Mouse (Mus musculus) heart, adult 2 months (tissue): ENCODE results near the gene Sec61a1. TPM values are rescaled to one million over a fixed set of nuclear protein-coding genes. Genes with fewer than 3 reads are reported as not detected.

Experiments used
- DNase-seq, 2 experiments: peaks; one replicate each; pipeline ENCODE4 v3.0.0; 2021
- H3K27ac ChIP-seq: fragments of 200-600 bp; 2 replicates; pipeline ENCODE4 v1.8.1; 2022
- H3K27me3 ChIP-seq: fragments of 200-500 bp; 2 replicates; pipeline ENCODE4 v1.6.1; 2012; ENCODE audit warnings: mild to moderate bottlenecking, low read length, inconsistent platforms, mixed read lengths; ENCODE audit not compliant: control insufficient read depth, insufficient read depth
- H3K36me3 ChIP-seq: fragments of 200-500 bp; 2 replicates; pipeline ENCODE4 v1.6.1; 2012; ENCODE audit warnings: low read length, inconsistent platforms; ENCODE audit not compliant: control insufficient read depth, insufficient read depth
- H3K4me1 ChIP-seq: fragments of 200-500 bp; 2 replicates; pipeline ENCODE4 v1.6.1; 2011; ENCODE audit warnings: low read length; ENCODE audit not compliant: control insufficient read depth, insufficient read depth
- H3K4me3 ChIP-seq: fragments of 200-600 bp; 2 replicates; pipeline ENCODE4 v1.8.1; 2022
- H3K79me2 ChIP-seq: fragments of 200-500 bp; replicated peaks from 2 replicates; pipeline ENCODE4 v1.6.1; 2012; ENCODE audit warnings: mild to moderate bottlenecking, inconsistent platforms, low read length, moderate library complexity, mixed read lengths; ENCODE audit not compliant: control insufficient read depth, insufficient read depth
- H3K9ac ChIP-seq: fragments of 200-500 bp; 2 replicates; pipeline ENCODE4 v1.6.1; 2012; ENCODE audit warnings: low read depth, mild to moderate bottlenecking, control low read depth, inconsistent platforms, low read length, mixed read lengths
- CTCF ChIP-seq: fragments of 200-600 bp; IDR thresholded peaks from 2 replicates; pipeline ENCODE4 v1.8.1; 2022; ENCODE audit warnings: antibody characterized with exemption, mild to moderate bottlenecking, moderate library complexity
- EP300 ChIP-seq: fragments of 200-500 bp; IDR thresholded peaks from 2 replicates; pipeline ENCODE4 v1.6.1; 2011; ENCODE audit warnings: low read depth, low read length, control low read depth; ENCODE audit not compliant: insufficient read depth
- POLR2A ChIP-seq: fragments of 200-500 bp; IDR thresholded peaks from 2 replicates; pipeline ENCODE4 v1.6.1; 2011; ENCODE audit warnings: mild to moderate bottlenecking, low read depth, low read length, control low read depth; ENCODE audit not compliant: insufficient read depth
- WGBS: fragments of 180-500 bp; shearing (Covaris S2); methylation state at CpG from one replicate; pipeline ENCODE4 v1.1.7; 2018; 5-methylcytosine and 5-hydroxymethylcytosine counted together
- intact Hi-C: fragments of 180-260 bp; cut with DNase I; formaldehyde crosslinking; loops from one replicate; pipeline ENCODE4 v1.15.1; 2025
- polyA plus RNA-seq: library from polyadenylated mRNA; depleted of rRNA; stranded (reverse); fragments of >200 nt; gene quantifications from 2 replicates; pipeline ENCODE4 v1.2.3, GENCODE M21; 2012
- total RNA-seq, 2 experiments: library from RNA; stranded (reverse); gene quantifications; 2 replicates each; pipeline ENCODE4 v1.2.3; 2021

Gene Sec61a1
- total and polyA plus RNA-seq, 3 experiments = 40.4 to 63.0 (median 44.5) TPM

DNA sequence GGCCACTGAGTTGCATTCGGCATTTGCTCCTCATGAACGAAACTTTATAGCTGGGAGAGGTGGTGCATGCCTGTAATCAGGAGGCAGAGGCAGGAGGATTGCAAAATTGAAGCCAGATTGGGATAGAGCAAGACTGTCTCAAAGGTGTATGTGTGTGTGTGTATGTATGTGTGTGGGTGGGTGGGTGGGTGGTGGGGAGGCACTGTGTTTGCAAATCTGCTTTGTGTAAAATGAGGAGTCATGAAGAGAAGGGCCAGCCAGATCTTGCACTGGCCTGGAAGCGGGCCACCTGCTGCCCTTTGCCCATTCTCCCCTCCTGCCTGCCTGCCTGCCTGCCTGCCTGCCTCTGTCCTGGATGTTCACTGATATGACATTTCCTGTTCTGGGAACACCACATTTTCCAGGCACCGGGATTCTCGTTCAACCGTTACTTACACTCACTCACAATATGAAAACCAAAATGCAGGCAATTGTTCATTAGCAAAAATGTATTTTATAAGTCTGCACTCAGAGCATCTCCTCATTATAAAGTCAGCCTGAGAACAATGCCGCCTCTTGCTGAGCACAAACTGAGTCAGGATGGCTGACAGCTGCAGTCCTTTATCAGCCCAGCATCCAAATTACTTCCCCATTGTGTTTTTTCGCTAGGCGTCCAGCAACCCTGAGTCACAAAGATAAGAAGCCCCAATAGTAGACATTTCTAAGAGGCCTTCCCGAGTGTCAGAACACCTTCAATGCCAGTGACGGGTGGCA is 26.1 kb upstream of the Sec61a1 start:
- H3K27ac ChIP-seq = no peak overlapping the region
- TF ChIP-seq CTCF (no peak), POLR2A (no peak), EP300 (no peak)
- no peaks in the 10 kb centered on the region for H3K4me1 ChIP-seq
- H3K36me3 ChIP-seq = no peaks in the 10 kb centered on the region
- H3K4me3 ChIP-seq = no peak overlapping the region
- DNase-seq = no peak
- no peaks in the 10 kb centered on the region for H3K79me2 ChIP-seq
- intact Hi-C loops = loop anchor here (5.0 kb wide), 1 partner anchor 287 kb away; no protein-coding TSS in a partner anchor
- no peak overlapping the region for H3K9ac ChIP-seq
- WGBS = 28% methylated on average over 11 of the region's 11 CpGs
- no peaks in the 10 kb centered on the region; the same call in 1 of the 2 replicates for H3K27me3 ChIP-seq

DNA sequence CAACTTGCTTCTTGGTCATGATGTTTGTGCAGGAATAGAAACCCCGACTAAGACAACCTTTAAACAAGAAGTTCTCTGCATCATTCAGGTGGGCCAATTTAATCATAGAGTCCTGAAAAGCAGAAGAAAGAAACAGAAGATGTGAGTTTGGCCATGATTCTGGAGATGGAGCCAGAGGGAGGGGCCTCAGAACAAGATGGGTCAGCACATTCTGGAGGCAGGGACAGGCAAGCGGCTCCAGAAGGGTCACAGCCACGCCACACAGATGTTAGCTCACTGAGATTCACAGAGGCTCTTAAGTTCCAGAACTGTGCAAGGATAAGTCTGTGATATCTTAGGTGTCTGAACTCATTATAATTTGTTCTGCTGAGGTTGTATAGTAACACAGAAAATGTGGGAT is 25.5 kb upstream of the Sec61a1 start:
- Histone ChIP-seq H3K79me2 (no peaks in the 10 kb centered on the region), H3K36me3 (no peaks in the 10 kb centered on the region), H3K27me3 (no peaks in the 10 kb centered on the region; the same call in 1 of the 2 replicates), H3K9ac (no peak overlapping the region), H3K4me3 (no peak overlapping the region), H3K27ac (no peak overlapping the region), H3K4me1 (no peaks in the 10 kb centered on the region)
- no peak for TF ChIP-seq CTCF
- TF ChIP-seq POLR2A = no peak
- no peak for TF ChIP-seq EP300
- 87% methylated on average over 3 of the region's 3 CpGs for WGBS
- DNase-seq = no peak
- intact Hi-C loops = no loop called here

DNA sequence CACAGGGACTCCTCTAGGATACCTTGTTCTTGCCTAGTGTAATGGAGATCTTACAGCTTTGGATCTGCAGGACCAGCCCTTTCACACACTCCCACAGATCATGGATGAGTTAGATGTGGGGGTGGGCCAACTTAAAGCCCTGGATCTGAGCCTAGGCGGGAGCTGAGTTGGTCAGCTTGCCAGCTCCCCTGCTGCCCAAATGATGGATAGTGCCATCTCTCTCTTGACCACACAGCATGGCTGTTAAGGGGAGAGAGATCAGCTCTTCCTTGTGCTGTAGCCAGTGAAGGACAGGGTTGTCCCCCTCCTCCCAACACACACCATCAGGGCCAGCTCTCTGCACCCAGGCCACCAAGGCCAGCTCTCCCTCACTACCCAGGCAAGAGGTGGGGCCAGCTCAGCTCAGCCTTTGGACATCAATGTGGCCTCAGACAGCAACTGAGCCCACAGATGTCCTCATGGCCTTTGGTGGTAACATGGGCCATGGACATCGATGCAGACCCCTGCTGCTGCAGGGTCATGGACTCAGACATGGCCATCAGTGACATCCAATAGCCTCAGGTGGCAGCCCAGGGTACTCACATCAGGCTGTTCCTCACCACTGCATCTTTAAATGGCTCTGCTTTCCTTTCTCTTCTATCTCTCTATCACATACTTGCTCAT is 21.5 kb upstream of the Sec61a1 start:
- Histone ChIP-seq H3K4me3 (no peak overlapping the region), H3K27me3 (no peaks in the 10 kb centered on the region), H3K4me1 (no peaks in the 10 kb centered on the region), H3K36me3 (no peaks in the 10 kb centered on the region), H3K27ac (no peak overlapping the region), H3K79me2 (no peaks in the 10 kb centered on the region), H3K9ac (no peak overlapping the region)
- TF ChIP-seq CTCF = no peak
- no peak for TF ChIP-seq POLR2A
- TF ChIP-seq EP300 = no peak
- intact Hi-C loops = no loop called here
- WGBS = 64% methylated on average over 2 of the region's 2 CpGs
- no peak for DNase-seq

DNA sequence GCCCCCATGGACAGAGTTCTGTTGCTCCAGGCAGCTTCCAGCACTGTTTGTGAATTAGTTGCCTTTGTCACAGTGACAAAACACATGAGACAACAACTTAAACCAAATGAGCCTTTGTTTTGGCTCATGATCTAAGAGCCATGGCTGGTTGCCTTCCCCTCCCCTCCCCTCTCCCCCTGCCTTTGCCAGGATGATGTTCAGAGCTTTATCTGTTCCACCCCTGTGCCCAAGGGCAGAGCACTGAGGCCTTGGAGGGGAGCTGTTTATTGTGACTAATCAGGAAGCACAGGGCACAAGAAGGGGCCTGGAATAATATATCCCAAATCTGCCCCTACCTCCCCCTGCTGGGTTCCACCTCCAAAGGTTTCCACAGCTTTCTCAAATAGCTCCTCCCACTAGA is 11.6 kb upstream of the Sec61a1 start:
- no peak overlapping the region for H3K27ac ChIP-seq

DNA sequence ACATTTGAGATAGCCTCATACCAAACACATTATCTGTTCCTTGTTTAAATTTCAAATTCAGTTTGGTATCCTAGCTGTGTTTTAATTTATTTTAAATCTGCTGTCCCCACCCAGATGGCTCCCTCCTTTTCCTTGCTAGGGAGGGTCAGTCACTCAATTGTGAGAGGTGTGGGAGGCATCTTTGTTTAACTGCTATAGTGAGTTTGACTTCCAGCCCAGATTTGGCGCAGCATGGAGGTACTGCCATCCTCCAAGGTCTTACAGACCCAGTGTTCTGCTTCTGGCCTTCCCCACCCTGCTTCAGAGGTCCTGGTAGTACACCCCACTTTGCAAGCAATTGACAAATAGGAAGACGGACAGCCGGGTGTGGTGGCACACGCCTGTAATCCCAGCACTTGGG is 5.4 kb upstream of the Sec61a1 start:
- no peak for DNase-seq
- Histone ChIP-seq H3K27me3 (no peaks in the 10 kb centered on the region), H3K9ac (no peak overlapping the region), H3K27ac (no peak overlapping the region), H3K36me3 (no peaks in the 10 kb centered on the region), H3K4me3 (no peak overlapping the region), H3K4me1 (no peaks in the 10 kb centered on the region), H3K79me2 (no peaks in the 10 kb centered on the region)
- no peak for TF ChIP-seq CTCF
- no peak for TF ChIP-seq EP300
- TF ChIP-seq POLR2A = no peak
- intact Hi-C loops = no loop called here
- WGBS = 76% methylated on average over 4 of the region's 4 CpGs

More for the DNA sequence above, 11.6 kb upstream of the Sec61a1 start:
- Histone ChIP-seq H3K36me3 (no peaks in the 10 kb centered on the region), H3K27me3 (no peaks in the 10 kb centered on the region), H3K4me3 (no peak overlapping the region), H3K79me2 (no peaks in the 10 kb centered on the region), H3K9ac (no peak overlapping the region), H3K4me1 (no peaks in the 10 kb centered on the region)
- no peak for DNase-seq
- TF ChIP-seq EP300 (no peak), POLR2A (no peak), CTCF (no peak)
- intact Hi-C loops = no loop called here

DNA sequence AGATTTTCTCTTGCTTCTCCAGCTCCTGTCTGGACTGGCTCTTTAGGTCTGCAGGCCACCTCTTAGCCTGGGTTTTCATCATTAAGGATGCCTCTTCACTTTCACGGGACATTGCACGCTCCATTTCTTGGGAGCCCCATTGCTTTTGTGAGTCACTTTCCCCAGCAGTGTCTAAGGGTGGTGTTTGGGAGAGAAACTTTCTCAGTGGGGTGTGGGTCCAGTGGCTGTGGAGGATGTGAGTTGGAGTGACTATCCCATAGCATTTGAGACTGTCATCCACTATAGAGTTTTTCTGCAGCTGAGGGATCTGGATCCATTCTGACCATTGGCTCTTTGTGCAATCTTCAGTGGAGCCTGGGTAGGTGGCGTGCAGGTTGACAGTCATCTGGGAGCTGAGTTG is 4.7 kb upstream of the Sec61a1 start:
- no peak overlapping the region for H3K9ac ChIP-seq

More for the DNA sequence above, 4.7 kb upstream of the Sec61a1 start:
- Histone ChIP-seq H3K79me2 (no peaks in the 10 kb centered on the region), H3K27ac (no peak overlapping the region), H3K4me1 (no peaks in the 10 kb centered on the region), H3K36me3 (no peaks in the 10 kb centered on the region), H3K4me3 (no peak overlapping the region), H3K27me3 (no peaks in the 10 kb centered on the region)
- intact Hi-C loops = no loop called here
- no peak for DNase-seq
- TF ChIP-seq CTCF (no peak), EP300 (no peak), POLR2A (no peak)
- WGBS = 91% methylated on average over 3 of the region's 3 CpGs
